Mouse (Mus musculus) CH12.LX (cell line): ENCODE data around the gene Ric1. TPM values are rescaled to one million over a fixed set of nuclear protein-coding genes. Genes with fewer than 3 reads are reported as not detected.

Source experiments
- DNase-seq: peaks from one replicate; pipeline ENCODE4 v3.0.0-alpha.2; 2013; ENCODE audit errors: extremely low read depth
- H3K27ac ChIP-seq: 2 replicates; pipeline ENCODE4 v1.5.1; 2012; ENCODE audit warnings: low read depth, mild to moderate bottlenecking, control low read depth, moderate library complexity; ENCODE audit not compliant: insufficient read depth
- H3K27me3 ChIP-seq: replicated peaks from 2 replicates; pipeline ENCODE3; 2012; ENCODE audit warnings: inconsistent platforms
- H3K36me3 ChIP-seq, 2 experiments: replicated peaks in 1 of 2; 2 replicates each; pipeline versions ENCODE3 to v1.6.1; 2012; ENCODE audit warnings: inconsistent platforms in 1 of 2, low read length in 1 of 2, mild to moderate bottlenecking in 1 of 2, mixed read lengths in 1 of 2, moderate library complexity in 1 of 2; ENCODE audit not compliant: control insufficient read depth in 1 of 2, insufficient read depth in 1 of 2
- H3K4me1 ChIP-seq, 2 experiments: 2 replicates each; pipeline ENCODE4 v1.6.1; 2012; ENCODE audit warnings: inconsistent platforms in 1 of 2, moderate library complexity in 1 of 2; ENCODE audit not compliant: insufficient read depth in 2 of 2, control insufficient read depth in 1 of 2
- H3K4me2 ChIP-seq: 2 replicates; pipeline ENCODE4 v1.6.1; 2012; ENCODE audit warnings: low read depth, mild to moderate bottlenecking, control low read depth; ENCODE audit not compliant: poor library complexity, insufficient read depth, severe bottlenecking
- H3K4me3 ChIP-seq, 3 experiments: fragments of 150-350 bp in 1 of 3; sonication (generic) in 1 of 3; replicated peaks in 1 of 3; 2 replicates each; pipeline versions ENCODE3 to v1.5.1; 2011 to 2012; ENCODE audit warnings: low read depth in 2 of 3, low read length in 2 of 3, mild to moderate bottlenecking in 2 of 3, moderate library complexity in 2 of 3, control low read depth in 1 of 3, improper control_type of control experiment in 1 of 3, inconsistent platforms in 1 of 3, mixed read lengths in 1 of 3; ENCODE audit not compliant: poor library complexity in 1 of 3
- H3K79me2 ChIP-seq: replicated peaks from 2 replicates; pipeline ENCODE4 v1.6.1; 2012; ENCODE audit warnings: mild to moderate bottlenecking, moderate library complexity; ENCODE audit not compliant: control insufficient read depth, poor library complexity, insufficient read depth, severe bottlenecking; ENCODE audit errors: extremely low read depth
- H3K9ac ChIP-seq: 2 replicates; pipeline ENCODE4 v1.6.1; 2012; ENCODE audit warnings: low read depth, mild to moderate bottlenecking, control low read depth, moderate library complexity; ENCODE audit not compliant: insufficient read depth
- H3K9me3 ChIP-seq: replicated peaks from 2 replicates; pipeline ENCODE3; 2012; ENCODE audit warnings: low read length, inconsistent platforms, mixed read lengths
- BHLHE40 ChIP-seq: IDR thresholded peaks from 2 replicates; pipeline ENCODE4 v1.6.1; 2011; ENCODE audit warnings: mild to moderate bottlenecking, low read depth, low read length, improper control_type of control experiment
- CHD1 ChIP-seq: IDR thresholded peaks from 2 replicates; pipeline ENCODE4 v1.6.1; 2012; ENCODE audit warnings: low read depth, low read length, improper control_type of control experiment, inconsistent platforms
- CHD2 ChIP-seq: IDR thresholded peaks from 2 replicates; pipeline ENCODE4 v1.6.1; 2011; ENCODE audit warnings: low read length, improper control_type of control experiment
- CTCF ChIP-seq, 2 experiments: IDR thresholded peaks in 1 of 2; conservative IDR thresholded peaks in 1 of 2; 2 replicates each; pipeline ENCODE4 v1.5.1; 2011 to 2012; ENCODE audit warnings: low read depth in 2 of 2, low read length in 2 of 2, improper control_type of control experiment in 1 of 2, inconsistent platforms in 1 of 2, mild to moderate bottlenecking in 1 of 2, moderate library complexity in 1 of 2
- E2F4 ChIP-seq: IDR thresholded peaks from 2 replicates; pipeline ENCODE4 v1.6.1; 2011; ENCODE audit warnings: low read depth, low read length, improper control_type of control experiment; ENCODE audit not compliant: insufficient replicate concordance
- ELF1 ChIP-seq: IDR thresholded peaks from 2 replicates; pipeline ENCODE4 v1.6.1; 2014; ENCODE audit warnings: low read depth, mild to moderate bottlenecking, inconsistent platforms, low read length, improper control_type of control experiment
- EP300 ChIP-seq: IDR thresholded peaks from 2 replicates; pipeline ENCODE4 v1.6.1; 2011; ENCODE audit warnings: low read length, improper control_type of control experiment
- ETS1 ChIP-seq: conservative IDR thresholded peaks from 2 replicates; pipeline ENCODE4 v1.6.1; 2012; ENCODE audit warnings: low read depth, mild to moderate bottlenecking, inconsistent platforms, low read length, improper control_type of control experiment, moderate library complexity
- GABPA ChIP-seq: IDR thresholded peaks from 2 replicates; pipeline ENCODE4 v1.6.1; 2012; ENCODE audit warnings: low read depth, low read length, improper control_type of control experiment, inconsistent platforms; ENCODE audit not compliant: insufficient replicate concordance
- HCFC1 ChIP-seq: IDR thresholded peaks from 2 replicates; pipeline ENCODE4 v1.6.1; 2012; ENCODE audit warnings: low read depth, mild to moderate bottlenecking, inconsistent platforms, low read length, improper control_type of control experiment
- IRF4 ChIP-seq: IDR thresholded peaks from 2 replicates; pipeline ENCODE4 v1.6.1; 2014; ENCODE audit warnings: low read depth, mild to moderate bottlenecking, inconsistent platforms, low read length, improper control_type of control experiment
- JUN ChIP-seq: IDR thresholded peaks from 2 replicates; pipeline ENCODE4 v1.6.1; 2011; ENCODE audit warnings: low read depth, mild to moderate bottlenecking, low read length, improper control_type of control experiment, moderate library complexity; ENCODE audit not compliant: insufficient read depth
- JUND ChIP-seq: conservative IDR thresholded peaks from 2 replicates; pipeline ENCODE4 v1.6.1; 2011; ENCODE audit warnings: low read depth, low read length, improper control_type of control experiment
- KAT2A ChIP-seq: IDR thresholded peaks from 2 replicates; pipeline ENCODE4 v1.6.1; 2012; ENCODE audit warnings: low read length, improper control_type of control experiment, inconsistent platforms; ENCODE audit not compliant: insufficient replicate concordance
- MAFK ChIP-seq: IDR thresholded peaks from 2 replicates; pipeline ENCODE4 v1.6.1; 2011; ENCODE audit warnings: low read length, improper control_type of control experiment; ENCODE audit not compliant: insufficient replicate concordance
- MAX ChIP-seq: IDR thresholded peaks from 2 replicates; pipeline ENCODE4 v1.6.1; 2011; ENCODE audit warnings: low read length, improper control_type of control experiment
- MAZ ChIP-seq: IDR thresholded peaks from 2 replicates; pipeline ENCODE4 v1.6.1; 2012; ENCODE audit warnings: low read depth, mild to moderate bottlenecking, inconsistent platforms, low read length, improper control_type of control experiment, moderate library complexity
- MEF2A ChIP-seq: IDR thresholded peaks from 2 replicates; pipeline ENCODE4 v1.6.1; 2014; ENCODE audit warnings: low read depth, mild to moderate bottlenecking, inconsistent platforms, low read length, improper control_type of control experiment, borderline replicate concordance
- MXI1 ChIP-seq: IDR thresholded peaks from 2 replicates; pipeline ENCODE4 v1.6.1; 2011; ENCODE audit warnings: mild to moderate bottlenecking, low read depth, low read length, improper control_type of control experiment
- MYC ChIP-seq: IDR thresholded peaks from 2 replicates; pipeline ENCODE4 v1.6.1; 2011; ENCODE audit warnings: low read depth, mild to moderate bottlenecking, improper control_type of control experiment, low read length
- NELFE ChIP-seq: IDR thresholded peaks from 2 replicates; pipeline ENCODE4 v1.6.1; 2011; ENCODE audit warnings: low read depth, low read length, improper control_type of control experiment
- NRF1 ChIP-seq: IDR thresholded peaks from 2 replicates; pipeline ENCODE4 v1.6.1; 2014; ENCODE audit warnings: low read depth, mild to moderate bottlenecking, inconsistent platforms, low read length, improper control_type of control experiment, moderate library complexity
- PAX5 ChIP-seq: IDR thresholded peaks from 2 replicates; pipeline ENCODE4 v1.6.1; 2012; ENCODE audit warnings: low read length, inconsistent platforms, mixed read lengths
- POLR2A ChIP-seq: IDR thresholded peaks from 2 replicates; pipeline ENCODE4 v1.6.1; 2011; ENCODE audit warnings: low read depth, mild to moderate bottlenecking, improper control_type of control experiment, low read length
- POLR2AphosphoS2 ChIP-seq: IDR thresholded peaks from 2 replicates; pipeline ENCODE4 v1.6.1; 2011; ENCODE audit warnings: low read depth, low read length, improper control_type of control experiment
- RAD21 ChIP-seq: IDR thresholded peaks from 2 replicates; pipeline ENCODE4 v1.6.1; 2011; ENCODE audit warnings: low read depth, mild to moderate bottlenecking, low read length, improper control_type of control experiment, moderate library complexity
- RCOR1 ChIP-seq: conservative IDR thresholded peaks from 2 replicates; pipeline ENCODE4 v1.6.1; 2012; ENCODE audit warnings: low read depth, mild to moderate bottlenecking, inconsistent platforms, low read length, improper control_type of control experiment
- SIN3A ChIP-seq: IDR thresholded peaks from 2 replicates; pipeline ENCODE4 v1.6.1; 2012; ENCODE audit warnings: low read length, improper control_type of control experiment, inconsistent platforms
- SMC3 ChIP-seq: IDR thresholded peaks from 2 replicates; pipeline ENCODE4 v1.6.1; 2011; ENCODE audit warnings: low read depth, low read length, improper control_type of control experiment
- TBP ChIP-seq: conservative IDR thresholded peaks from 2 replicates; pipeline ENCODE4 v1.6.1; 2011; ENCODE audit warnings: low read depth, low read length, improper control_type of control experiment
- TCF12 ChIP-seq: IDR thresholded peaks from 2 replicates; pipeline ENCODE4 v1.6.1; 2014; ENCODE audit warnings: low read depth, mild to moderate bottlenecking, inconsistent platforms, low read length, improper control_type of control experiment
- UBTF ChIP-seq: IDR thresholded peaks from 2 replicates; pipeline ENCODE4 v1.6.1; 2012; ENCODE audit warnings: low read depth, mild to moderate bottlenecking, inconsistent platforms, low read length, improper control_type of control experiment, moderate library complexity
- USF1 ChIP-seq: IDR thresholded peaks from 2 replicates; pipeline ENCODE4 v1.6.1; 2014; ENCODE audit warnings: low read depth, mild to moderate bottlenecking, inconsistent platforms, low read length, improper control_type of control experiment
- USF2 ChIP-seq: conservative IDR thresholded peaks from 2 replicates; pipeline ENCODE4 v1.6.1; 2011; ENCODE audit warnings: low read depth, low read length, improper control_type of control experiment
- ZC3H11A ChIP-seq: IDR thresholded peaks from 2 replicates; pipeline ENCODE4 v1.6.1; 2012; ENCODE audit warnings: low read depth, mild to moderate bottlenecking, inconsistent platforms, low read length, improper control_type of control experiment
- ZKSCAN1 ChIP-seq: IDR thresholded peaks from 2 replicates; pipeline ENCODE4 v1.6.1; 2012; ENCODE audit warnings: low read depth, inconsistent platforms, low read length, improper control_type of control experiment, borderline replicate concordance
- ZMIZ1 ChIP-seq: IDR thresholded peaks from 2 replicates; pipeline ENCODE4 v1.6.1; 2012; ENCODE audit warnings: low read depth, mild to moderate bottlenecking, inconsistent platforms, low read length, improper control_type of control experiment
- ZNF384 ChIP-seq: IDR thresholded peaks from 2 replicates; pipeline ENCODE4 v1.6.1; 2012; ENCODE audit warnings: low read depth, low read length, improper control_type of control experiment, inconsistent platforms
- dilution Hi-C: fragments of 300-500 bp; cut with MboI; formaldehyde crosslinking; loops from 2 replicates; pipeline ENCODE4 v1.14.3; 2020; ENCODE audit warnings: low sequenced_read_pairs; ENCODE audit not compliant: extremely low pct_unique_long_range_greater_than_20kb, extremely low pct_ligation_motif_present
- in situ Hi-C: fragments of 300-500 bp; cut with MboI; formaldehyde crosslinking; loops from 3 replicates; pipeline ENCODE4 v1.14.3; 2019; ENCODE audit warnings: low sequenced_read_pairs, low pct_ligation_motif_present, low pct_unique_long_range_greater_than_20kb, mixed read lengths
- polyA plus RNA-seq: library from polyadenylated mRNA; unstranded; fragments of >175 nt; gene quantifications from 2 replicates; pipeline ENCODE4 v1.2.1, GENCODE M21; 2012; ENCODE audit warnings: low read depth; ENCODE audit not compliant: insufficient read length
- total RNA-seq, 2 experiments: library from RNA; depleted of rRNA; stranded (reverse); fragments of 300-350 nt in 1 of 2; fragments of >200 nt in 1 of 2; gene quantifications; 2 replicates each; pipeline ENCODE4 v1.2.3; 2012 to 2014

Gene Ric1
- total and polyA plus RNA-seq, 3 experiments, result 11.2 to 17.9 (median 16.3) TPM

GRCm38 (mm10) chr19:29642211-29642610 lies 120.1 kb downstream of the Ric1 start:
- Histone ChIP-seq H3K9me3 (peaks cover 4% of the 10 kb centered on the region), H3K27me3 (no peaks in the 10 kb centered on the region), H3K36me3 (peaks cover 4 to 31% of the 10 kb centered on the region in 2 experiments), H3K4me2 (peak overlapping the region; percentile 97), H3K79me2 (peaks cover 7% of the 10 kb centered on the region), H3K4me3 (peak overlapping the region in 1 of 3 experiments; percentile 48), H3K27ac (peak overlapping the region; percentile 66), H3K4me1 (peaks cover 11 to 57% of the 10 kb centered on the region in 2 experiments), H3K9ac (peak overlapping the region; percentile 89)
- in situ Hi-C loops, result loop anchor here (10.0 kb wide), 1 partner anchor 173 kb away; the partner anchor contains the start of gene Ranbp6
- TF ChIP-seq MAX, result no peak
- no peak for TF ChIP-seq TBP
- no peak for TF ChIP-seq SMC3
- TF ChIP-seq EP300, result peak; percentile 42; the same call in 1 of the 2 replicates
- TF ChIP-seq ELF1, result no peak
- no peak for TF ChIP-seq CHD2
- no peak for TF ChIP-seq ZC3H11A
- 0 out of 2 replicates have a peak, but pooled peaks have one; percentile 34 for TF ChIP-seq TCF12
- TF ChIP-seq NELFE, result no peak
- no peak for TF ChIP-seq USF1
- TF ChIP-seq E2F4, result no peak
- TF ChIP-seq BHLHE40, result no peak
- no peak for TF ChIP-seq RAD21
- no peak for TF ChIP-seq RCOR1
- TF ChIP-seq MEF2A, result no peak
- TF ChIP-seq CTCF (conservative IDR thresholded peaks at IDR 0.05 in 1 of 2, IDR thresholded peaks at IDR 0.05 in 1 of 2; ENCODE audit: low read depth in 2 of 2, low read length in 2 of 2), result no peak
- TF ChIP-seq USF2, result no peak
- TF ChIP-seq ZMIZ1, result no peak
- no peak for TF ChIP-seq KAT2A
- no peak for TF ChIP-seq CHD1
- TF ChIP-seq MYC, result no peak
- TF ChIP-seq GABPA, result no peak
- TF ChIP-seq POLR2A, result no peak; the same call in 1 of the 2 replicates
- TF ChIP-seq PAX5, result no peak
- TF ChIP-seq ZKSCAN1, result no peak
- no peak for TF ChIP-seq ETS1
- 0 out of 2 replicates have a peak, but pooled peaks have one; percentile 20 for TF ChIP-seq IRF4
- no peak for TF ChIP-seq MAFK
- TF ChIP-seq HCFC1, result no peak
- TF ChIP-seq UBTF, result peak; percentile 66; the same call in 1 of the 2 replicates
- TF ChIP-seq JUN, result no peak
- no peak for TF ChIP-seq POLR2AphosphoS2
- TF ChIP-seq MAZ, result no peak
- no peak for TF ChIP-seq SIN3A
- no peak for TF ChIP-seq MXI1
- 0 out of 2 replicates have a peak, but pooled peaks have one; percentile 8 for TF ChIP-seq ZNF384
- no peak for TF ChIP-seq NRF1
- no peak for TF ChIP-seq JUND
- dilution Hi-C loops, result no loop called here
- no peak for DNase-seq
